Mouse (Mus musculus) MEL (cell line): ENCODE data around the gene Dapk3. TPM values are rescaled to one million over a fixed set of nuclear protein-coding genes. Genes with fewer than 3 reads are reported as not detected.

ENCODE experiments used
- DNase-seq: peaks from one replicate; pipeline ENCODE4 v3.0.0; 2011; ENCODE audit warnings: low read depth, low spot score
- H3K27ac ChIP-seq: 2 replicates; pipeline ENCODE4 v1.5.1; 2012; ENCODE audit warnings: low read depth, mild to moderate bottlenecking, control low read depth, low read length, moderate library complexity; ENCODE audit not compliant: control insufficient read depth
- H3K27me3 ChIP-seq, 2 experiments: fragments of 150-350 bp in 1 of 2; sonication (generic) in 1 of 2; 2 replicates each; pipeline ENCODE4 v1.6.1; 2012; ENCODE audit warnings: low read length in 2 of 2, mild to moderate bottlenecking in 2 of 2, improper control_type of control experiment in 1 of 2, moderate library complexity in 1 of 2; ENCODE audit not compliant: insufficient read depth in 2 of 2, control insufficient read depth in 1 of 2
- H3K36me3 ChIP-seq, 2 experiments: 2 replicates each; pipeline ENCODE4 v1.6.1; 2012 to 2014; ENCODE audit warnings: low read length in 2 of 2, improper control_type of control experiment in 1 of 2, inconsistent platforms in 1 of 2, mild to moderate bottlenecking in 1 of 2; ENCODE audit not compliant: insufficient read depth in 2 of 2, control insufficient read depth in 1 of 2
- H3K4me1 ChIP-seq, 2 experiments: fragments of 150-350 bp in 1 of 2; sonication (generic) in 1 of 2; 2 replicates each; pipeline ENCODE4 v1.6.1; 2012; ENCODE audit warnings: low read length in 2 of 2, improper control_type of control experiment in 1 of 2, mild to moderate bottlenecking in 1 of 2; ENCODE audit not compliant: insufficient read depth in 2 of 2, control insufficient read depth in 1 of 2
- H3K4me3 ChIP-seq, 2 experiments: fragments of 150-350 bp in 1 of 2; sonication (generic) in 1 of 2; 2 replicates each; pipeline ENCODE4 v1.5.1; 2012; ENCODE audit warnings: low read depth in 2 of 2, low read length in 2 of 2, mild to moderate bottlenecking in 2 of 2, moderate library complexity in 2 of 2, control low read depth in 1 of 2, improper control_type of control experiment in 1 of 2; ENCODE audit not compliant: control insufficient read depth in 1 of 2, insufficient read depth in 1 of 2
- H3K79me2 ChIP-seq: 2 replicates; pipeline ENCODE4 v1.6.1; 2012; ENCODE audit warnings: mild to moderate bottlenecking, low read length, moderate library complexity; ENCODE audit not compliant: control insufficient read depth, poor library complexity, insufficient read depth
- H3K9ac ChIP-seq: 2 replicates; pipeline ENCODE4 v1.6.1; 2012; ENCODE audit warnings: low read depth, mild to moderate bottlenecking, control low read depth, low read length, moderate library complexity; ENCODE audit not compliant: control insufficient read depth, poor library complexity, severe bottlenecking
- H3K9me3 ChIP-seq: fragments of 150-350 bp; sonication (generic); replicated peaks from 2 replicates; pipeline ENCODE4 v1.6.1; 2012; ENCODE audit warnings: mild to moderate bottlenecking, low read length, improper control_type of control experiment, moderate library complexity; ENCODE audit not compliant: insufficient read depth
- BHLHE40 ChIP-seq: IDR thresholded peaks from 2 replicates; pipeline ENCODE4 v1.6.1; 2012; ENCODE audit warnings: low read depth, mild to moderate bottlenecking, inconsistent platforms, low read length, improper control_type of control experiment, borderline replicate concordance
- E2F4 ChIP-seq: IDR thresholded peaks from 2 replicates; pipeline ENCODE4 v1.6.1; 2011; ENCODE audit warnings: low read depth, low read length, improper control_type of control experiment, borderline replicate concordance
- ELF1 ChIP-seq: IDR thresholded peaks from 2 replicates; pipeline ENCODE4 v1.6.1; 2014; ENCODE audit warnings: low read depth, mild to moderate bottlenecking, inconsistent platforms, low read length, improper control_type of control experiment, moderate library complexity
- EP300 ChIP-seq, 2 experiments: IDR thresholded peaks; 2 replicates each; pipeline ENCODE4 v1.6.1; 2011; ENCODE audit warnings: improper control_type of control experiment in 2 of 2, low read length in 2 of 2, low read depth in 1 of 2, mild to moderate bottlenecking in 1 of 2
- ETS1 ChIP-seq: IDR thresholded peaks from 2 replicates; pipeline ENCODE4 v1.6.1; 2012; ENCODE audit warnings: low read depth, mild to moderate bottlenecking, inconsistent platforms, low read length, improper control_type of control experiment, moderate library complexity
- GABPA ChIP-seq: IDR thresholded peaks from 2 replicates; pipeline ENCODE4 v1.6.1; 2012; ENCODE audit warnings: low read depth, mild to moderate bottlenecking, inconsistent platforms, low read length, improper control_type of control experiment, moderate library complexity
- GATA1 ChIP-seq: IDR thresholded peaks from 2 replicates; pipeline ENCODE4 v1.6.1; 2011; ENCODE audit warnings: low read depth, low read length, improper control_type of control experiment
- HCFC1 ChIP-seq: IDR thresholded peaks from 2 replicates; pipeline ENCODE4 v1.6.1; 2012; ENCODE audit warnings: low read depth, mild to moderate bottlenecking, inconsistent platforms, low read length, improper control_type of control experiment, moderate library complexity
- JUND ChIP-seq: IDR thresholded peaks from 2 replicates; pipeline ENCODE4 v1.6.1; 2011; ENCODE audit warnings: low read depth, mild to moderate bottlenecking, improper control_type of control experiment, low read length
- MAX ChIP-seq: IDR thresholded peaks from 2 replicates; pipeline ENCODE4 v1.6.1; 2011; ENCODE audit warnings: low read length, improper control_type of control experiment
- MAZ ChIP-seq: IDR thresholded peaks from 2 replicates; pipeline ENCODE4 v1.6.1; 2012; ENCODE audit warnings: low read depth, mild to moderate bottlenecking, inconsistent platforms, low read length, improper control_type of control experiment
- MXI1 ChIP-seq: IDR thresholded peaks from 2 replicates; pipeline ENCODE4 v1.6.1; 2011; ENCODE audit warnings: mild to moderate bottlenecking, low read depth, low read length, improper control_type of control experiment
- MYB ChIP-seq: IDR thresholded peaks from 2 replicates; pipeline ENCODE4 v1.6.1; 2011; ENCODE audit warnings: mild to moderate bottlenecking, low read depth, low read length, improper control_type of control experiment
- MYC ChIP-seq: IDR thresholded peaks from 2 replicates; pipeline ENCODE4 v1.6.1; 2011; ENCODE audit warnings: low read depth, mild to moderate bottlenecking, low read length, improper control_type of control experiment, moderate library complexity
- NELFE ChIP-seq: IDR thresholded peaks from 2 replicates; pipeline ENCODE4 v1.6.1; 2011; ENCODE audit warnings: low read depth, low read length, improper control_type of control experiment
- POLR2A ChIP-seq, 2 experiments: IDR thresholded peaks; 2 replicates each; pipeline ENCODE4 v1.6.1; 2011 to 2012; ENCODE audit warnings: low read length in 2 of 2, mild to moderate bottlenecking in 2 of 2, control low read depth in 1 of 2, improper control_type of control experiment in 1 of 2, low read depth in 1 of 2, moderate library complexity in 1 of 2; ENCODE audit not compliant: control insufficient read depth in 1 of 2, insufficient read depth in 1 of 2, poor library complexity in 1 of 2
- POLR2AphosphoS2 ChIP-seq: IDR thresholded peaks from 2 replicates; pipeline ENCODE4 v1.6.1; 2011; ENCODE audit warnings: low read length, improper control_type of control experiment
- SIN3A ChIP-seq: IDR thresholded peaks from 2 replicates; pipeline ENCODE4 v1.6.1; 2012; ENCODE audit warnings: low read length, improper control_type of control experiment, inconsistent platforms
- TBP ChIP-seq: IDR thresholded peaks from 2 replicates; pipeline ENCODE4 v1.8.0; 2011; ENCODE audit warnings: low read depth, low read length, improper control_type of control experiment
- TCF12 ChIP-seq: IDR thresholded peaks from 2 replicates; pipeline ENCODE4 v1.6.1; 2014; ENCODE audit warnings: low read depth, mild to moderate bottlenecking, inconsistent platforms, low read length, improper control_type of control experiment, moderate library complexity
- UBTF ChIP-seq: IDR thresholded peaks from 2 replicates; pipeline ENCODE4 v1.6.1; 2012; ENCODE audit warnings: low read depth, mild to moderate bottlenecking, inconsistent platforms, low read length, improper control_type of control experiment, moderate library complexity, borderline replicate concordance; ENCODE audit not compliant: insufficient read depth
- USF1 ChIP-seq: IDR thresholded peaks from 2 replicates; pipeline ENCODE4 v1.6.1; 2014; ENCODE audit warnings: low read depth, mild to moderate bottlenecking, inconsistent platforms, low read length, improper control_type of control experiment, moderate library complexity
- USF2 ChIP-seq, 2 experiments: IDR thresholded peaks; 2 replicates each; pipeline ENCODE4 v1.6.1; 2011 to 2012; ENCODE audit warnings: improper control_type of control experiment in 2 of 2, low read length in 2 of 2, borderline replicate concordance in 1 of 2, inconsistent platforms in 1 of 2, low read depth in 1 of 2, mild to moderate bottlenecking in 1 of 2; ENCODE audit not compliant: insufficient read depth in 1 of 2
- ZMIZ1 ChIP-seq: IDR thresholded peaks from 2 replicates; pipeline ENCODE4 v1.6.1; 2012; ENCODE audit warnings: low read depth, mild to moderate bottlenecking, inconsistent platforms, low read length, improper control_type of control experiment, moderate library complexity
- polyA plus RNA-seq, 2 experiments: library from polyadenylated mRNA; stranded (reverse) in 1 of 2; unstranded in 1 of 2; fragments of >175 nt in 1 of 2; fragments of >200 nt in 1 of 2; gene quantifications; 2 replicates each; pipeline versions ENCODE4 v1.2.1 to v1.2.4; 2012; ENCODE audit warnings: low replicate concordance in 2 of 2, low read depth in 1 of 2; ENCODE audit not compliant: insufficient read length in 2 of 2, insufficient read depth in 1 of 2, missing spikeins in 1 of 2
- total RNA-seq: library from RNA; depleted of rRNA; stranded (reverse); fragments of 300-350 nt; gene quantifications from 2 replicates; pipeline ENCODE4 v1.2.3, GENCODE M21; 2012

Gene Dapk3
- total and polyA plus RNA-seq, 3 experiments, result 42.3 to 79.1 TPM; not detected in 1

- Histone ChIP-seq H3K27me3 (no peaks in the 10 kb centered on the region), H3K9me3 (no peaks in the 10 kb centered on the region), H3K27ac (peak overlapping the region; percentile 93), H3K9ac (peak overlapping the region; percentile 95), H3K4me1 (peaks cover 6 to 15% of the 10 kb centered on the region in 2 experiments; a peak in 3 of 4 replicates), H3K79me2 (peaks cover 26% of the 10 kb centered on the region), H3K4me3 (peak overlapping the region; percentile 61 to 97), H3K36me3 (peaks cover 0 to 14% of the 10 kb centered on the region in 2 experiments; a peak in 2 of 4 replicates)
- DNase-seq, result peak; percentile 92
- peak; percentile 73 for TF ChIP-seq HCFC1
- TF ChIP-seq MYC, result peak; percentile 80
- TF ChIP-seq ETS1, result peak; percentile 69
- no peak for TF ChIP-seq UBTF
- TF ChIP-seq MXI1, result peak; percentile 95
- peak; percentile 94 for TF ChIP-seq USF1
- peak; percentile 80 for TF ChIP-seq TBP
- TF ChIP-seq JUND, result no peak
- TF ChIP-seq MYB, result no peak
- TF ChIP-seq USF2 (IDR thresholded peaks at IDR 0.05; ENCODE audit: borderline replicate concordance in 1 of 2, insufficient read depth in 1 of 2, low read depth in 1 of 2, low read length in 2 of 2), result peak in 1 of 2 experiments; percentile 54; a peak in 1 of 4 replicates
- TF ChIP-seq ELF1, result peak; percentile 94
- no peak for TF ChIP-seq GATA1
- peak in 1 of 2 experiments; percentile 32; a peak in 1 of 4 replicates for TF ChIP-seq EP300 (IDR thresholded peaks at IDR 0.05; ENCODE audit: low read depth in 1 of 2, low read length in 2 of 2)
- TF ChIP-seq E2F4, result 0 out of 2 replicates have a peak, but pooled peaks have one; percentile 33
- TF ChIP-seq MAX, result peak; percentile 88
- no peak for TF ChIP-seq GABPA
- peak; percentile 92 for TF ChIP-seq MAZ
- TF ChIP-seq NELFE, result peak; percentile 74
- TF ChIP-seq SIN3A, result peak; percentile 81
- TF ChIP-seq TCF12, result peak; percentile 14; the same call in 1 of the 2 replicates
- TF ChIP-seq ZMIZ1, result peak; percentile 61; the same call in 1 of the 2 replicates
- peak; percentile 95 for TF ChIP-seq BHLHE40
- TF ChIP-seq POLR2AphosphoS2, result peak; percentile 51; the same call in 1 of the 2 replicates
- peak; percentile 28 to 75; a peak in 2 of 4 replicates for TF ChIP-seq POLR2A (IDR thresholded peaks at IDR 0.05; ENCODE audit: control insufficient read depth in 1 of 2, insufficient read depth in 1 of 2, low read depth in 1 of 2, low read length in 2 of 2, poor library complexity in 1 of 2)
These were observed 48.6 kb upstream of the Dapk3 start for GRCm38 (mm10) chr10:81134181-81134587.
